Mouse (Mus musculus) bone marrow, adult 2 months (tissue): ENCODE results near the gene Hdac8.

ENCODE experiments used
- CTCF ChIP-seq: fragments of 200-500 bp; IDR thresholded peaks from 2 replicates; pipeline ENCODE4 v1.5.1; 2011; ENCODE audit warnings: low read length, control low read depth; ENCODE audit not compliant: control insufficient read depth, insufficient read depth
- POLR2A ChIP-seq: fragments of 200-500 bp; IDR thresholded peaks from 2 replicates; pipeline ENCODE4 v1.6.1; 2011; ENCODE audit warnings: low read depth, mild to moderate bottlenecking, control low read depth, low read length, borderline replicate concordance; ENCODE audit not compliant: control insufficient read depth

DNA sequence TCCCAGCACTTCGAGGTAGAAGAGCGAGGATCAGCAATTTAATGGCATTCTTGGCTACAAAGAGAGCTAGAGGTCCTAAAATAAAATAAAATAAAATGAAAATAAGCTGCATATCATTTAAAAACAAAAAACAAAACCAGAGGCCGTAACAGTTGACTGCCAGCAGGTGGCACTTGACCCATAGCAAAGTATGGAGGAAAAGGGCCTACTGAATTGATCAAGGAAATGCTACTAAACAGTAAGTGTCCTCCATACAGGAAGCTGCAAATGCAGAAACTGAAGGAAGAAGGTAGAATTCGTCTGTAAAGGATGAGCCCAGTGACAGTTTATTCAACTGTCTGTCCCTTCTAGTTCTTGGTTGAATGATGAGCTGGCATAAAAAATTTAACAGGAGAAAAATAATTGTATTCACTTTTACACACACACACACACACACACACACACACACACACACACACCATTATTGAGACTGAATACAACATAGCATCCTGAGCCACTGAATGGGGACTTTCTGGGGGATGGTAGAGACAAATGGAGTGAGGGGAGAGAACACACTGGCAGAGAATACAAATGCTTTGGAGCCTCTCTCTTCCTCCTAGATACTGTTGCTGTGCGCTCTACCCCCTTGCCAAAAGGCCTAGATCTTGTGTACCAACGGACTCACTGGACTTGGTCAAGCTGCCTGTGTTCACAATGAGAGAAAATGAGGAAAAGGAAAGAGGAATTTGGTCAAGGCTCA lies 11.0 kb downstream of the Hdac8 start:
- TF ChIP-seq POLR2A = no peak
- TF ChIP-seq CTCF = no peak
